Mouse (Mus musculus): Measurements from ENCODE around the gene Epyc.

- no peak for TF ChIP-seq POLR2A (IDR thresholded peaks at IDR 0.05; ENCODE audit: borderline replicate concordance, low read depth, low read length)
- no peak for TF ChIP-seq CTCF (IDR thresholded peaks at IDR 0.05; ENCODE audit: low read depth, low read length)
These were observed 29.4 kb downstream of the Epyc start for GRCm38 (mm10) chr10:97673239-97673638.
